Mouse (Mus musculus) midbrain, embryonic 10.5 days (tissue): ENCODE data around the gene Hlf. TPM values are rescaled to one million over a fixed set of nuclear protein-coding genes. Genes with fewer than 3 reads are reported as not detected.
A peak's percentile ranks its signal among the peaks of the same experiment; 100 is the strongest.

ENCODE experiments used
- DNase-seq: peaks from one replicate; pipeline ENCODE4 v3.0.0-alpha.2; 2017; ENCODE audit warnings: low spot score
- H3K27ac ChIP-seq: fragments of 300-500 bp; sonication (generic); replicated peaks from 2 replicates; pipeline ENCODE4 v1.5.1; 2016; ENCODE audit warnings: mild to moderate bottlenecking
- H3K27me3 ChIP-seq: fragments of 300-500 bp; sonication (generic); 2 replicates; pipeline ENCODE4 v1.6.1; 2016; ENCODE audit warnings: low read depth, mild to moderate bottlenecking; ENCODE audit not compliant: poor library complexity, severe bottlenecking
- H3K36me3 ChIP-seq: fragments of 300-500 bp; sonication (generic); 2 replicates; pipeline ENCODE4 v1.6.1; 2016; ENCODE audit warnings: mild to moderate bottlenecking, moderate library complexity
- H3K4me1 ChIP-seq: fragments of 300-500 bp; sonication (generic); 2 replicates; pipeline ENCODE4 v1.6.1; 2016
- H3K4me3 ChIP-seq: fragments of 300-500 bp; sonication (generic); 2 replicates; pipeline ENCODE4 v1.5.1; 2016; ENCODE audit warnings: mild to moderate bottlenecking, moderate library complexity
- H3K9me3 ChIP-seq: fragments of 300-500 bp; sonication (generic); replicated peaks from 2 replicates; pipeline ENCODE4 v1.6.1; 2016; ENCODE audit warnings: mild to moderate bottlenecking
- WGBS: fragments of 180-500 bp; shearing (Covaris S2); methylation state at CpG from one replicate; pipeline ENCODE4 v1.1.7; 2016; 5-methylcytosine and 5-hydroxymethylcytosine counted together
- polyA plus RNA-seq: library from polyadenylated mRNA; unstranded; fragments of >200 nt; fragmentation: Nextera tagmentation; extraction: Ambion mirVana; gene quantifications from 2 replicates; pipeline ENCODE4 v1.2.1, GENCODE M21; 2016

Gene Hlf
- 1.5 and 3.3 TPM in 2 replicates for polyA plus RNA-seq

DNA sequence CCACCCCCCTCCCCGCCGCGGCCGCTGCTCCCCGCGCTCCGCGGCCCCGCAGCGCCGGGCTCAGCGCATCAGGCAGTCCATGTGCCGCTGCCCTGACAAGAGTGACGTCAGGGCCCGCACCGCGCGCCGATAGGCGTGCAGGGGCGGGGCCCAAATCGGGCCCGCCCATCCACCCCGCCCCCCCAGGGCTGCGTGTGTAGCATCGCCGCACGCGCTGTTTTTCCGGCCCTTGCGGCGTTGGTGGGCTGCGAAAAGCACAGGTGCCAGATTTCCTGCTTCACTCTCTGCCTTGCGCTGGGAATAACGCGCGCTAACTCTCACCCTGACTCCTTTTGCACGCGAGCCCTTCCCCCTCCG lies at the start of gene Hlf:
Hlf (minus strand) TSS at position 79 of the 357 bp plus-strand sequence.
- Histone ChIP-seq H3K9me3 (no peaks in the 10 kb centered on the region), H3K27me3 (peaks cover 75% of the 10 kb centered on the region), H3K36me3 (no peaks in the 10 kb centered on the region), H3K4me3 (peak within 1 kb of the TSS; percentile 60), H3K4me1 (peaks cover 46% of the 10 kb centered on the region), H3K27ac (peak within 1 kb of the TSS; percentile 52; the same call in 1 of the 2 replicates)
- whole genome bisulfite sequencing = under 1% methylated on average over 40 of the region's 40 CpGs
- DNase-seq = peak; percentile 91

DNA sequence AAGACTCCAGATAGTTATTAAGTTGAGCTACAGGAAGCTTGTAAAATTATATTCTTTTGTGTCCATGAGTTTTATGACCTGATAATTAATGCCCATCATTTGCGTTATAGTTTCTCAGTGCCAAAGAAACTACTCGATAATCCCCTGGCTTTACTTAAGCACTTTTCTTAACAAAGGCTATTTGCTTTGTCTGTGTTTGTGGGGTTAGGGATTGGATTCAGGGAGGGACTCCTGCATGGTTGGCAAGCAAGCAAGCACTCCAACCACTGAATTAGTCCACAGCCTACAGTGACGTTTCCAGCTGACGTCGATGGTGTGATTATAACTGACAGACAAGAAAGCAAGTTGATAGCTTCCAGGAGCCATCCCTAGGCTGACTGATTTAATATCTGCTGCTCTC lies 48.1 kb upstream of the Hlf start:
- WGBS = 63% methylated on average over 5 of the region's 5 CpGs
- Histone ChIP-seq H3K27ac (no peak overlapping the region), H3K27me3 (peaks cover 17% of the 10 kb centered on the region; the same call in 1 of the 2 replicates), H3K9me3 (no peaks in the 10 kb centered on the region), H3K4me3 (no peak overlapping the region), H3K36me3 (no peaks in the 10 kb centered on the region), H3K4me1 (no peaks in the 10 kb centered on the region)
- no peak for DNase-seq

DNA sequence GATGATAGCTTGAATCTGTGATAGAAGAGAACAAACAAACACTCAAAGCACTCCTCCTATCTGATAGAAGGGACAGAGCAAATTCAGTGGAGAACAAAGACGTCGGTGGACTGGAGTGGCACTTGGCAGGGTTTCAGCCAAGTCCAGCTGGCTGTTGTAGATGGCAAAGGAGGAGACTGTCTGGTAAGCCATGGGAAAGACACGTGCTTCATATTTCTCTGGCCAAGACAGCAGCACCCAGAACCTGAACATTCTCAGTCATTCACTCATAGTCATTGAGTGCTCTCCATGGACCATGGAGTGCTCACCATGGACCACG lies 34.5 kb upstream of the Hlf start:
- H3K27me3 ChIP-seq = peaks cover 7% of the 10 kb centered on the region
- H3K27ac ChIP-seq = no peak overlapping the region
- no peaks in the 10 kb centered on the region for H3K9me3 ChIP-seq
- no peak for DNase-seq
- H3K36me3 ChIP-seq = no peaks in the 10 kb centered on the region
- H3K4me3 ChIP-seq = no peak overlapping the region
- H3K4me1 ChIP-seq = peaks cover 4% of the 10 kb centered on the region; the same call in 1 of the 2 replicates
- 93% methylated on average over 4 of the region's 4 CpGs for WGBS

DNA sequence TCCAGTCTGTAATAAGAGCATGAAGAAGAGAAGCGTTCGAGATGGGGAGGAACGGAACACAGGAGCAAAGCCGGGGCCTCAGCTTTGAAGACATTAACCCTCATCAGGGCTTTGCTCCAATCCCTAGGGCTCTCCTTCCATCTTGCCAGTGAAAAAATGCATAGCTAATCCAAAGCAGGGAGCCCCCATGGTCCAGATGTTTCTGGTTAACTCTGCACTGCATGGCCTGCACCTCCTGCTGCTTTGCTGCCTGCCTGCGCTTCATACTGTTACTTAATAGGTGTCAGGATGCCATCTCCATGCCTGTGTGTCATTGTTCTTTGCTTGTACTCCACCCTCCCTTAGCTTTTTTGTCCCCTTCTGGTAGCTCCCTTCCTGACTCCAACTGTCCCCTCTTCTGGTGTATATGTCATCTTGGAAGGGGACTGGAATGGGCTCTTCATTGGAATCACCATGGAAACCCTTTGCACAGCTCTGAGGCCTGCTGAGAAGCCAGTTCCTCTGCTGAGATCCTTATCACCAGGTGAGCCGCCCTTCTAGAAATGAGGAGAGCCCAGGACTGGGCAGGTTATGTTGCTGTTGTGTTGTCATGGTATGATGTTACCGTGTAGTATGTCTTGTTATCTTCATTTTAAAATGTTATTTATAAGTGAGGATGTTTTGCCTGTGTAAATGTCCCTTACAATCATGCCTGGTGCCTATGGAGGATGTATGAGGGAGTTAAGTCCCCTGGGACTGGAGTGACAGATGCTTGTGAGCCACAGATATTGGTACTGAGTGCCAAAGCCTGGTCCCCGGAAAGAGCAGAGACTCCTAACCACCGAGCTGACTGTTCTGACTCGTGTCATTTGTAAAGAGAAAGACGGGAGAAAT lies 33.9 kb upstream of the Hlf start:
- no peak for DNase-seq

DNA sequence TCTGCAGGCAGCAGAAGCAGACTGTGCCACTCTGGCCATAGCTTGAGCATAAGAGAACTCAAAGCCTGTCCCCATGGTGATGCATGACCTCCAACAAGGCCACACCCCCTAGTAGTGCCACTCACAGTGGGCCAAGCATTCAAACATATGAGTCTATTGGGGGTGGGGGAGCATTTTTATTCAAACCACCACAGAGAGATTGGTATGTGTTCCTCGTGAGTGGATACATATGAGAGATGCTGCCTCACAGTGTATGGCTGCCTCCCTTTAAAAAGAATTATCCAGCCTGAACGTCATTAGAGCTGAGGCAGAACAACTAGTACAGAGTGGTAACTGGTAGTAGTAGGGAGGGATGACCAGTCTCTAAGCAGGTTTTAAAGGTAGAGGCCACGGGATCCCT lies 33.2 kb upstream of the Hlf start:
- no peak for DNase-seq
- H3K27me3 ChIP-seq = peaks cover 20% of the 10 kb centered on the region
- WGBS = 61% methylated on average over 3 of the region's 3 CpGs
- H3K9me3 ChIP-seq = no peaks in the 10 kb centered on the region
- H3K27ac ChIP-seq = no peak overlapping the region
- no peaks in the 10 kb centered on the region for H3K36me3 ChIP-seq
- peaks cover 4% of the 10 kb centered on the region; the same call in 1 of the 2 replicates for H3K4me1 ChIP-seq
- H3K4me3 ChIP-seq = no peak overlapping the region

More for the DNA sequence above, 33.9 kb upstream of the Hlf start:
- Histone ChIP-seq H3K27me3 (peaks cover 13% of the 10 kb centered on the region), H3K9me3 (no peaks in the 10 kb centered on the region), H3K4me1 (peaks cover 4% of the 10 kb centered on the region; the same call in 1 of the 2 replicates), H3K4me3 (no peak overlapping the region), H3K36me3 (no peaks in the 10 kb centered on the region), H3K27ac (no peak overlapping the region)
- 69% methylated on average over 11 of the region's 11 CpGs for WGBS

DNA sequence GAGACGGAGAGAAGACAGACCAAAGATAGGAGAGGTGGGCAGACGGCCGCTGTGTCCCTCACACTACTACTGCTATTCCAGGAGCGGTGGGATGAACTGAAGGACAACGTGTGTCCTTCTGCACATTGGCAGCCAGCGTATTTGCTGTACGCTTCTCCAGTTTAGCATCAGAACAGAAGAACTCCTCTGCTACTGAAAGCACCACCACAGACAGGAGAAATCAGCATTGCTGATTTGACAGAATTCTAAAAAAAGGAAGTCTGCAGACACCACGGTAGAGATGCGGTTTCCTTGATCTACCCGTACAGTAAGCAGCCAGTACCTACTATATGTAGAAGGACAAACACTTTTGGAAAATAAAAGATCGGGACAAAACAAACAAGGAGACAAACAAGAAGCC lies 29.0 kb upstream of the Hlf start:
- H3K27me3 ChIP-seq = peaks cover 45% of the 10 kb centered on the region
- peaks cover 18% of the 10 kb centered on the region for H3K4me1 ChIP-seq
- H3K27ac ChIP-seq = no peak overlapping the region
- no peaks in the 10 kb centered on the region for H3K9me3 ChIP-seq
- H3K4me3 ChIP-seq = no peak overlapping the region
- no peak for DNase-seq
- H3K36me3 ChIP-seq = no peaks in the 10 kb centered on the region
- 94% methylated on average over 11 of the region's 11 CpGs for WGBS

DNA sequence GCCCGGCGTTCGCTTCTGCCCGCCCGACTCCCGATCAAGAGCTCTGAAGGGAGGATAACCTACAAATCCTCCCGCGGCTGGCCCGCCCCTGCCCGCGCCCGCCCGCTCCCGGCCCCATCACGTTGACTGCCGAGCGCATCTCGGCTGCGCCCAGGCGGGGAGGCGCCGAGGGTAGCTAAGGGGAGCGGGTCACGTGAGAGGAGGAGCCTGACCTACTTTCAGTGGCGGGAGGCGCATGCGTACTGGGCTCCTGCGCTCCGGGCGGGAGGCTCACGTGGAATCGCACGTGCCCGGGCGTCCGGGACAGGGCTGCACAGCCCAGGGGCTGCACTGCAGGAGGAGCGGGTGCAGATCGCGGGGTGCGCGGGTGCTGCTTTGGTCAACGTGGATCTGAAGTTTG lies 27.2 kb upstream of the Hlf start:
- peak overlapping the region; percentile 45 for H3K4me3 ChIP-seq
- H3K36me3 ChIP-seq = no peaks in the 10 kb centered on the region
- peaks cover 14% of the 10 kb centered on the region for H3K4me1 ChIP-seq
- peaks cover 45% of the 10 kb centered on the region for H3K27me3 ChIP-seq
- H3K27ac ChIP-seq = peak overlapping the region; percentile 69
- peak; percentile 96 for DNase-seq
- WGBS = under 1% methylated on average over 42 of the region's 42 CpGs
- no peaks in the 10 kb centered on the region for H3K9me3 ChIP-seq

DNA sequence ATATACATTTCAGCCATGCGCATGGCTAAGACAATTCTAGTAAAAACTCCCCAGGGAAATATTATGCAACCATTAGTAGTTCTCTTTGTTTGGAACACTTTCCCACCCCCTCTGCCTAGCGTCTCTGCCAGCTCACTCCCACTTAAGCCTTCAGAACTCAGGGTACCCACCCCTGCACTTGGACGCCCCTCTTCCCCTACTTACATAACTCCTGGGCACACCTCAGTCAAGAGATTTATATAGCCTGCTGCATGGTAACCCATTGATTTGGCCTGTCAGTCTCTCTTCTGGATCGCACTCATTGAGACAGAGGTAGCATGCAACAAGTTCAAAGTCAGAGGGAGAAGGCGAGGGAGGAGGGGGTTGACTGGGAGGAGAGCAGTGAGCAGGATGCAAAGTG lies 26.3 kb upstream of the Hlf start:
- 87% methylated on average over 5 of the region's 5 CpGs for WGBS
- no peak for DNase-seq
- Histone ChIP-seq H3K4me1 (peaks cover 14% of the 10 kb centered on the region), H3K4me3 (peak overlapping the region; percentile 45; the same call in 1 of the 2 replicates), H3K27me3 (peaks cover 45% of the 10 kb centered on the region), H3K27ac (no peak overlapping the region), H3K36me3 (no peaks in the 10 kb centered on the region), H3K9me3 (no peaks in the 10 kb centered on the region)

DNA sequence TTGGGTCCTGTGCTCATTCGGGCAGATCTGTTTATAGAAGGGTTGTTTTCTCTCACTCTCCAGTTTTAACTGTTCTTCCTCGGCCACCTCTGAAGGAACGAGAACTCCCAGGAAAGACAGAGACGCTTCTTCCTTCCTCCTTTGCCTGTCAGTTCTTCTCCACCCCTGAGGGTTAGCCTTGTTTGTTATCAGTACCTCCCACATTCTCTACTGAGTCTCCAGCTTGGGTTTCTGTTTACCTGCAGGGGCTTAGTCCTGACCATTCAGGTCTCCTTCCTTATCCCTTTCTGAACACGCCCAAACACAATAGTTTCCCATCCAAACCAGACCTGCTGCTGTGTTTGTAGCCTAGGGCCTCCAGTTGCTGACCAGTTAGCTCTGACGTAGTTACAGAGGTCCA lies 8.2 kb upstream of the Hlf start:
- Histone ChIP-seq H3K36me3 (no peaks in the 10 kb centered on the region), H3K27me3 (peaks cover 5% of the 10 kb centered on the region; the same call in 1 of the 2 replicates), H3K27ac (no peak overlapping the region), H3K4me3 (no peak overlapping the region), H3K4me1 (no peaks in the 10 kb centered on the region), H3K9me3 (no peaks in the 10 kb centered on the region)
- no peak for DNase-seq
- 43% methylated on average over 6 of the region's 6 CpGs for WGBS

DNA sequence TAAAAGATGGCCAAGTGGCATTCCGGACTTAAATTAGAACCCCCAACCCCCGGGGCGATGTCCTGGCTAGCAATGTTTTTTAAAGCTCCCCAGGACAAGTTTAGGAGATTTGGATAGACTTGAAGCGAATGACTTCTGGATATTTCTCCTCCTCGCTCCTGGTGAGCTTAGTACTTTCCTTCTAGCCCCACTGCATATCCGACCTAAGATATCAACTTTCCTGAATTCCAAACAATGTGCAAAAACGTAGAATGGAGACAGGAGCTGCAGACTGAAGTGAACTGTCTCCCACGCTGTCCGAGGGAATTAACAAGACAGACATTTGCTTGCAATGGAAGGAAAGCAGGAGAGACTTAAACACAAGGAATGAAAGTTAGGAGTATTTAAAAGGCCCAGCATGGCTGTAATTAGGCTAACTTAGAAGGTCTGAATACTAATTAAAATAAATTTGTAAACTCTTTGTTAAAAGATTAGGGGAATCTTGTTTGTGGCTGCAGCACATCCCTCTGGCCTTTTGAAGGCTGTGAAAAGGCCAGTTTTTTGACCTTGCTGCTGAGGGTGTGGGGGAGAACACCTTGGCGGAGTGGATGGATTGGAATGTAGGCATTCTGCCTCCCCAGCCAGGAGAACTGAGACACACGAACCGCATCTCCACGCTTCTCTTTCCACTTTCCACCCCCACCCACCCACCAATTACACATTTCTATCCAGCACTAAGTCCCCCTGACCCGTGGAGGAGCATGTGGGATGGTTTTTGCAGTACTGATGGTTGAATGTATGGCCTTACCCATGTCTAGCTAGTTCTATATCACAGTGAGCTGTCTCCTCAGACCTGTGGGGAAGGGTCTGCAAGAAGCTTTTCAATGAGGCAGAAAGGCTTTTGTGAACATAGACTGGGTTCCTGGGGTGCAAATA lies 833 bp upstream of the Hlf start:
- Histone ChIP-seq H3K27ac (peak overlapping the region; percentile 52; the same call in 1 of the 2 replicates), H3K4me1 (peaks cover 46% of the 10 kb centered on the region), H3K27me3 (peaks cover 68% of the 10 kb centered on the region), H3K9me3 (no peaks in the 10 kb centered on the region), H3K4me3 (peak overlapping the region; percentile 60), H3K36me3 (no peaks in the 10 kb centered on the region)
- 8% methylated on average over 14 of the region's 14 CpGs for WGBS
- DNase-seq = peak; percentile 23

DNA sequence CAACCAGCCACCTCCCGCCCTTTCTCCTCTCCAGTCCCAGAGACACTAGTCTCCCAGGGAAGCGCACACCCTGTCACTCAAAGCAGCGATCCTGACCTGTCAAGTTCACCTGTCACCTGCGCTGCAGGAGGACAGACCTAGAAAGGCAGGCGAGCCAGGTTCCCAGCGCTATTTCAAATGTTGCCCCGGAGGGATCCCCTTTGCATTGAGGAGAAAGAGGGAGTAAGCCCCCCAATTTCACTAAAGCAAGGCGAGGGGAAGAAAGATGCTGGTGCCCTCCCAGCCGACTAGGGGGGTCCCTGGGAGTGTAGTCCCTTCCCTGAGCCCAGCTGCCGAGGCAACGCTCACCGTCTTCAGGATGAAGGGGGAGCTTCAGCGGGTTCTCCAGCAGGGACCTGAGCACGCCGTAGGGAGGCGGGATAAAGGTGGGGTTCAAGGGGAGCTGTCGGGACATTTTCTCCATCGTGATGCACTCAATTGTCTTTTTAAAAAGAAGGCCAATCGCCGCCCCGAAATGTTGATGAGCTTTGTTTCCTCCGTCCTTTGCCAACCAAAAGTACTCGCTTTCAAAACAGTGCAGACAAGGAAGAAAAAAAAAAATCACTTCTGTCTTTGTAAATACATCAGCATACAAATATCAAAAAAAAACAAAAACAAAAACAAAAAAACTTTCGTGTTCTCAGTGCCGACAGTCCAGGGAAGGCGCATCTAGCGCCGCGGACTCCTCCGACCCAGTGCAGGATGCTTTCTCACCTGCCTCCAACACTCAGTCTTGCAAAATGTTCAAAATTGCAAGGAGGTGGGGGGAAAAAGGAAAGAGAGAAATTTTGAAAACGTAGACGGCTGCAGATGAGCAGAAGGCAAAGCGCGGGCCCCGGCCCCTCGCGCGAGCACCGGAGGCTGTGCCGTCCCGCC lies 536 bp downstream of the Hlf start:
- H3K9me3 ChIP-seq = no peaks in the 10 kb centered on the region
- H3K4me1 ChIP-seq = peaks cover 46% of the 10 kb centered on the region
- no peaks in the 10 kb centered on the region for H3K36me3 ChIP-seq
- H3K4me3 ChIP-seq = peak overlapping the region; percentile 60
- peak; percentile 45 for DNase-seq
- peaks cover 82% of the 10 kb centered on the region for H3K27me3 ChIP-seq
- under 1% methylated on average over 41 of the region's 41 CpGs for WGBS
- peak overlapping the region; percentile 52; the same call in 1 of the 2 replicates for H3K27ac ChIP-seq
